Mouse (Mus musculus) CD4-positive helper T cell, adult 2 months (primary cell): ENCODE results near the gene Psmd4.
"Not testable (repeated sequence)": the region's sequence is repeated elsewhere in the genome, so short reads cannot be mapped to it uniquely, and the experiment has no call there.

ENCODE experiments used
- DNase-seq: peaks from one replicate; pipeline ENCODE4 v3.0.0-alpha.2; 2012; ENCODE audit warnings: low read depth, missing footprints, low spot score

Gene Psmd4

DNA sequence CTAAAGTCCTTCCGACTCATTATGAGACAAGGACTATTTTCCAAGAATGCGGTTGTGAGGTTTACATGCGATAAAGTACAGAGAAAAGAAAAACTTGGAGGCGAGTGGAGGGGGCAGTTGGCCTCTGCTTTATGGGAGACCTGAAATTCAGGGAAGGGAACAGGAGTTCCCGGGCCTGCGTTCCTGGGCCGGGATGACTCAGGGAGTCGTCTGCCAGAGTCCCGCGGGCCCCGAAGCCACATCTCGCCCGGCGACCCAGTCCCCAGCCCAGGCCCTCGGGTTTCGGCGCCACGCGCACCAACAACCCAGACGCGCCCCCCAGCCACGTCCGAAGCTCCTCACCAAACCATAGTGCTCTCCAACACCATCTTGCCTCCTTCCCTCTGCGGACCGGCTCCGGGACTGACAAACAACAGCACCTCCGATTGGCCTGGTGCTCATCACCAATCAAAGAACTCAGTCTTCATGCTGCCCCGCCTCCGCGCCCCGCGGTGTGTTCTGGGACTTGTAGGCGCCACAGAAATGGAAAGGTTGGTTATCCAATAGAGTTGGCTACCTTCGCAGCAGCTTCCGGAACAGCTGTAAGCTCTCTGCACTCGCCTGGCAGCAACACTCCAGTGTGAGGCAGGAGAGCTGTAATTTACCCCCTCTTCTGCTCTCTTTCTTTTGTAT lies at the start of gene Psmd4:
Psmd4 (minus strand) TSS at position 449 of the 672 bp plus-strand sequence.
- peak; percentile 98 for DNase-seq

DNA sequence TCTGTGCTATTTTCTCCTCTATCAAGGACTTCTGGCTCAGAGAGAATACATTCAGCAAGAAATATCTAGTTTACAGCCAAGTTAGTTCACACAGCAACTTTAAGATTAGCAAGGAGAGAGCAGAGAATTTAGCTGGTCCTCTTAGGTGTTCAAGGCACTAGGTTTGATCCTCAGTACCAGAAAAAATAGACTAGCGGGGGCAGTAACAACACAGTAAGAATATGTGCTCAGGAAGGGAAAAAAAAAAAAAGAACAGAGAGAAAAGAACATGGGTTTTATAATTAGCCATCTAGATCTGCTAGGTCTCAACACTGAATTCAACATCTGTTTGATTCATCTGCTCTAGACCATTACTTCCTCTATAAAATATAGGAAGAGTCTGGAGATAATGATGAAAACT lies 45.7 kb upstream of the Psmd4 start:
- DNase-seq: no peak

DNA sequence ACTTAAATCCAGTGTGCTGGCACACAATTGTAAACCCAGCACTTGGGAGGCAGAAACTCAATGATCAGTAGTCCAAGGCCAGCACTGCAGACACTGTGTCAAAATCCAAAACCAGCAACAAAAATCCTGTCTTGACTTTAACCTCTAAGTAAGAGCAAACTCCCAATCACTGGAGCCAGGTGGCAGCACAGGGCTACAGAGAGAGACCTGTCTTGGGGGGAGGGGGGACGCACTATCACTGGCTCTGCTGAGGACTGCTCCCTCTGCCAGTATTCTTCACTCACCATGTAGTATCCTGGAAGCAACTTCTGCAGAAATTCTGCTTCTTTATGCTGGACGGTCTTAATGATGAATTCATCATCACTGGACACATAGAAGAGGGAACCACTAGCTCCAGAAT lies 29.2 kb upstream of the Psmd4 start:
- no peak for DNase-seq

- no peak for DNase-seq
Observed at GRCm38 (mm10) chr3:95066570-95066969, 24.2 kb upstream of the Psmd4 start.

GRCm38 (mm10) chr3:95066095-95066494 lies 23.7 kb upstream of the Psmd4 start:
- no peak for DNase-seq

DNA sequence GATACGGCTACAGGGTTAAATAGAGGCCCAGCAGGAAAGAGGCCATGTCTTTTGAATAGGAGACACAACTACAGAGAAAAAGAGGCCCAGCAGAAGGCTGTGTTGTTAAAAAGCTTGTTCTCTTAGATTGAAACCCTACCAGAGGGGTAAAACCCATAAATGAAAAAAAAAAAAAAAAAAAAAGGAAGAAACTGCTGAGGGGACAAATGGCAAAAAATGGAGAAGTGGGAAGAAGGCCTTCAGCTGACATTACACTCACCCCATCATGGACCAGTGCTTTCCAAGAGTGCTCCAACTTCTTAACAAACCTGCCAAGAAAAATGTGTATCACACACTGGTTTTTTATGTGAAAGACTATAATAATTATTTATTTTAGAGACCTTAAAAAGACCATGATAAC lies 23.1 kb upstream of the Psmd4 start:
- no peak for DNase-seq

- no peak for DNase-seq
Observed at GRCm38 (mm10) chr3:95063741-95064140, 21.3 kb upstream of the Psmd4 start.

GRCm38 (mm10) chr3:95058078-95058477 lies 15.7 kb upstream of the Psmd4 start:
- no peak for DNase-seq

- DNase-seq: no peak
Observed at GRCm38 (mm10) chr3:95056275-95056674, 13.9 kb upstream of the Psmd4 start.

GRCm38 (mm10) chr3:95054481-95055260 lies 12.3 kb upstream of the Psmd4 start:
- DNase-seq: no peak

DNA sequence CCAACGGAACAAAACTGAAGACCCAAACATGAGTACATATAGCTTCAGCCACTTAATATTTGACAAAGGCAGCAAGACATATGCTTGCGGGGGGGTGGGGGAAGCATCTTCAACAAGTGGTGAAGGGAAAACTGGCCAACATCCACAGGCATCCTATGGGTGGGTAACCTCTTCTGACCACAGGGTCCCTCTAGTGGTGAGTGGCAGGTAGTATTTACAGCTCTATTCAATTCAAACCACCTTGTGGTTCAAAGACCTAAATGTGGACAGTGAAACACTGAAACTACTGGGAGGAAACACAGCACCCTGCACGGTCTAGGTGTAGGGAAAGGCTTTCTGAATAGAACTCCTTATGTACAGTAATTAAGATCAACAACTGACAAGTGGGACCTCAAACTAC lies 11.3 kb upstream of the Psmd4 start:
- DNase-seq: peak; percentile 73

GRCm38 (mm10) chr3:95052959-95053358 lies 10.5 kb upstream of the Psmd4 start:
- DNase-seq: peak; percentile 76

GRCm38 (mm10) chr3:95047914-95048313 lies 5.5 kb upstream of the Psmd4 start:
- no peak for DNase-seq

- no peak for DNase-seq
Observed at GRCm38 (mm10) chr3:95046462-95047057, 4.1 kb upstream of the Psmd4 start.

DNA sequence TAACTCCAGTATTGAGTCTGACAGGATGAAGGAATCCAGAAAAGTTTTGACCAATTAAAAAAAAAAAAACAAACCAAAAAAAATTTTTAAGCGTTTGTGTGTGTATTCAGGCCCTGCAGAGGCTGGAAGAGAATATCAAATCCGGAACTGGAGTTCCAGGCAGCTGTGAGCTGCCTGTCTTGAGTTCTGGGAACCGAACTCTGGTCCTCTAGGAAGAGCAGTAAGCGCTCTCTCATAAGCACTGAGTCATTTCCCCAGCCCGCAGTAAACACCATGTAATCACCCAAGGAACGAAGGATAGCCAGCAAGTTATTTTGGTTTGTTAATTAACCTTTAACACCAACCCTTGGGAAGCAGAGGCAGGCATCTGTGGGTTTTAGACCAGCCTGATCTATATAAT lies 837 bp upstream of the Psmd4 start:
- no peak for DNase-seq

GRCm38 (mm10) chr3:95042838-95043229 lies 420 bp upstream of the Psmd4 start:
- peak; percentile 68 for DNase-seq

- no peak for DNase-seq
Observed at GRCm38 (mm10) chr3:95041625-95042024, 789 bp downstream of the Psmd4 start.

DNA sequence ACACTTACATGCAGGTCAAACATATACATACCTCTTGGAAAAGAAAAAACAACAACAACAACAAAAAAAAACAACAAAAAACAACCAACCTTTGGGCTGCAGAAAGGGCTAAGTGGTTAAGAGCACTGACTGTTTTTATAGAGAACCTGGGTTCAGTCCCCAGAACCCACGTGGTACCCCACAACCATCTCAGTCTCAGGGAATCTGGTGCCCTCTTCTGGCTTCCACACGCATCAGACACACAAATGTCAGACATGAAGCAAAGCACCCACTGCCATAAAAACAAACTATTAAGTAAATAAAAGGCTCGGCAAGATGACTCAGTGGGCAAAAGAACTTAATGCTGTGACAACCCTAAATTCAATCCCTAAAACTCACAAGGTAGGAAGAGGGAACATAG lies 12.5 kb downstream of the Psmd4 start:
- DNase-seq: no peak

- not testable (repeated sequence) for DNase-seq
Observed at GRCm38 (mm10) chr3:95029291-95029827, 13.1 kb downstream of the Psmd4 start.

GRCm38 (mm10) chr3:95028603-95029002 lies 13.8 kb downstream of the Psmd4 start:
- DNase-seq: peak; percentile 60

DNA sequence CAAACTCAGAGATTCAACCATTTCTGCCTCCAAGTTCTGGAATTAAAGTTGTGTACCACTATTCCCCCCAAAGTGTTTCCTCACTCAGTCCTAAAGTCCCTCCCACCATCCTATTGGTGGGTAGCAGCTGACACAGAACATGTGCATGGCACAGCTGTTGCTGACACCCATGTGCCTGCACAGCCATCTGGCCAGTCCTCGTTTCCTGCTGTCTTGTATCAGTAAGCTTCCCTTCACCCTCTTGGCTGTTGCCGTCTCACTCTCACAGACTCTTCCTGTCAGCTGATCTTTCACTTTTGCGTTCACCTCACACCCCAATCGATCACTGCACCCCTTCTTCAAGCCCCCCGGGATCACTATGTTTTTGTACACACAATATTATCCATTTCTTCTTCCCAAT lies 14.7 kb downstream of the Psmd4 start:
- peak; percentile 48 for DNase-seq

GRCm38 (mm10) chr3:95027057-95027645 lies 15.3 kb downstream of the Psmd4 start:
- DNase-seq: no peak
